Mouse (Mus musculus) G1E-ER4 (cell line): ENCODE measurements around the gene Fosl1. TPM values are rescaled to one million over a fixed set of nuclear protein-coding genes. Genes with fewer than 3 reads are reported as not detected.

Experiments used
- GATA1 ChIP-seq: IDR thresholded peaks from one replicate; pipeline ENCODE4 v1.8.0; 2012; ENCODE audit warnings: low read length, inconsistent platforms
- polyA plus RNA-seq: library from polyadenylated mRNA; stranded (reverse); fragments of >175 nt; gene quantifications from 2 replicates; pipeline ENCODE4 v1.2.3, GENCODE M21; 2012

The Fosl1 gene
- 7.4 and 10.2 TPM in 2 replicates for polyA plus RNA-seq

GRCm38 (mm10) chr19:5447515-5448353 is at the start of gene Fosl1:
Gene Fosl1 (plus strand): TSS chr19:5447547.
- TF ChIP-seq GATA1, result no peak

- TF ChIP-seq GATA1, result no peak
Measured at GRCm38 (mm10) chr19:5402293-5402692, 45.1 kb upstream of the Fosl1 start, which contains the start of gene Tsga10ip. Gene Tsga10ip (minus strand): TSS chr19:5402526.

- TF ChIP-seq GATA1, result no peak
Measured at GRCm38 (mm10) chr19:5405924-5406323, 41.4 kb upstream of the Fosl1 start.

GRCm38 (mm10) chr19:5407133-5407532 is 40.2 kb upstream of the Fosl1 start:
- no peak for TF ChIP-seq GATA1

GRCm38 (mm10) chr19:5408057-5409001 is 39.0 kb upstream of the Fosl1 start:
- no peak for TF ChIP-seq GATA1

GRCm38 (mm10) chr19:5409068-5409467 is 38.3 kb upstream of the Fosl1 start:
- no peak for TF ChIP-seq GATA1

GRCm38 (mm10) chr19:5410641-5411040 is 36.7 kb upstream of the Fosl1 start:
- no peak for TF ChIP-seq GATA1

GRCm38 (mm10) chr19:5411961-5412360 is 35.4 kb upstream of the Fosl1 start:
- TF ChIP-seq GATA1, result no peak

GRCm38 (mm10) chr19:5413840-5414239 is 33.5 kb upstream of the Fosl1 start:
- no peak for TF ChIP-seq GATA1

GRCm38 (mm10) chr19:5414534-5414957 is 32.8 kb upstream of the Fosl1 start:
- no peak for TF ChIP-seq GATA1

GRCm38 (mm10) chr19:5418750-5419466 is 28.4 kb upstream of the Fosl1 start:
- no peak for TF ChIP-seq GATA1

- no peak for TF ChIP-seq GATA1
Measured at GRCm38 (mm10) chr19:5419630-5420029, 27.7 kb upstream of the Fosl1 start.

- TF ChIP-seq GATA1, result no peak
Measured at GRCm38 (mm10) chr19:5420579-5420978, 26.8 kb upstream of the Fosl1 start.

- TF ChIP-seq GATA1, result no peak
Measured at GRCm38 (mm10) chr19:5421784-5422183, 25.6 kb upstream of the Fosl1 start.

GRCm38 (mm10) chr19:5422267-5422666 is 25.1 kb upstream of the Fosl1 start:
- no peak for TF ChIP-seq GATA1
